Mouse (Mus musculus): ENCODE data around the gene Elp1.

DNA sequence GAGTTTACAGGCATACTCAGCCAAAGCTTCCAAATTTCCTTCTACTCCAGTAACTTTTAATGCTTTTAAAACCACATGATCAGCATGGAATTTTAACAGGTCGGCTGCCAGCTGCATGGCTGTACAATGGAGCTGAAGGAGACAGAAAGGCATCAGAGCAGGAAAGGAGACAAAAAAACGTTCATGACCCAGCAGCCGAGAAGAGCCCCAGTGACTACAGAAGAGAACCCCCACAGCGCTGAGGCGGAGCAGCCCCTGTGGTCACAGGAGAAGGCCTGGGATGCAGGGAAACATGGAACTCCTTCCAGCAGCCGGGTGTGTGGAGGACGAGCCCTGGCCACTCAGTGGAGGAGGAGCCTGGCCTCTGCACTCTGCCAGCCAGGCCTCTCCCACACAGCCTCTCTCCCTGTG lies 27.4 kb upstream of the Elp1 start:
- TF ChIP-seq CTCF (IDR thresholded peaks at IDR 0.05; ENCODE audit: low read depth) = no peak
- no peak for TF ChIP-seq EP300 (IDR thresholded peaks at IDR 0.05; ENCODE audit: low read depth)
